Mouse (Mus musculus): ENCODE results near the gene Gm17949. TPM values are rescaled to one million over a fixed set of nuclear protein-coding genes. Genes with fewer than 3 reads are reported as not detected.
"Not testable (repeated sequence)": the region's sequence is repeated elsewhere in the genome, so short reads cannot be mapped to it uniquely, and the experiment has no call there.

Gene Gm17949
- total and polyA plus RNA-seq, 2 experiments from 2014 or later: 0.34 TPM; not detected in 1

- H3K9me3 ChIP-seq (ENCODE audit: low read length): no peaks in the 10 kb centered on the region
- no peak overlapping the region for H3K4me3 ChIP-seq (ENCODE audit: low read depth, low read length)
- no peak overlapping the region for H3K4me2 ChIP-seq (ENCODE audit: low read depth)
- H3K27me3 ChIP-seq (ENCODE audit: insufficient read depth, low read length): no peaks in the 10 kb centered on the region
- 41% methylated on average over 5 of the region's 5 CpGs for WGBS
- TF ChIP-seq CTCF (IDR thresholded peaks at IDR 0.05; ENCODE audit: low read depth): no peak
- no peak overlapping the region for H3K9ac ChIP-seq
- no peak for DNase-seq
- H3K27ac ChIP-seq (ENCODE audit: low read depth, low read length): no peak overlapping the region
- H3K36me3 ChIP-seq (ENCODE audit: insufficient read depth): peaks cover 45% of the 10 kb centered on the region
- no peaks in the 10 kb centered on the region for H3K4me1 ChIP-seq (ENCODE audit: insufficient read depth)
- no peak for ATAC-seq
Observed at GRCm38 (mm10) chr17:57047406-57047805, 36.1 kb downstream of the Gm17949 start.

GRCm38 (mm10) chr17:57048816-57049215, 37.5 kb downstream of the Gm17949 start:
- no peak overlapping the region for H3K9ac ChIP-seq
- no peaks in the 10 kb centered on the region for H3K27me3 ChIP-seq (ENCODE audit: insufficient read depth, low read length)
- H3K9me3 ChIP-seq (ENCODE audit: low read length): no peaks in the 10 kb centered on the region
- H3K4me3 ChIP-seq (ENCODE audit: low read depth, low read length): no peak overlapping the region
- no peak overlapping the region for H3K4me2 ChIP-seq (ENCODE audit: low read depth)
- peaks cover 59% of the 10 kb centered on the region for H3K36me3 ChIP-seq (ENCODE audit: insufficient read depth)
- WGBS: 82% methylated on average over 3 of the region's 3 CpGs
- DNase-seq (peak; percentile 41), ATAC-seq (peak; percentile 45)
- TF ChIP-seq CTCF (IDR thresholded peaks at IDR 0.05; ENCODE audit: low read depth): no peak
- H3K27ac ChIP-seq (ENCODE audit: low read depth, low read length): no peak overlapping the region
- H3K4me1 ChIP-seq (ENCODE audit: insufficient read depth): no peaks in the 10 kb centered on the region

GRCm38 (mm10) chr17:57051679-57052078, 40.4 kb downstream of the Gm17949 start:
- H3K4me3 ChIP-seq (ENCODE audit: low read depth, low read length): not testable (repeated sequence)
- H3K36me3 ChIP-seq (ENCODE audit: insufficient read depth): peaks cover 72% of the 10 kb centered on the region

GRCm38 (mm10) chr17:57056246-57056645, 45.0 kb downstream of the Gm17949 start:
- TF ChIP-seq CTCF (IDR thresholded peaks at IDR 0.05; ENCODE audit: low read depth): no peak

More at GRCm38 (mm10) chr17:57051679-57052078, 40.4 kb downstream of the Gm17949 start:
- not testable (repeated sequence) for H3K9ac ChIP-seq; H3K27ac ChIP-seq (ENCODE audit: low read depth, low read length); H3K9me3 ChIP-seq (ENCODE audit: low read length); H3K4me2 ChIP-seq (ENCODE audit: low read depth); ATAC-seq; H3K4me1 ChIP-seq (ENCODE audit: insufficient read depth); H3K27me3 ChIP-seq (ENCODE audit: insufficient read depth, low read length); DNase-seq
- WGBS: 90% methylated on average over 4 of the region's 4 CpGs
- peak; percentile 34; the same call in 1 of the 2 replicates for TF ChIP-seq CTCF (IDR thresholded peaks at IDR 0.05; ENCODE audit: low read depth)

GRCm38 (mm10) chr17:57058891-57059485, 47.7 kb downstream of the Gm17949 start, which contains the start of gene Crb3:
Gene Crb3 (plus strand): TSS chr17:57059105.
- Histone ChIP-seq H3K36me3 (ENCODE audit: insufficient read depth) (peaks cover 27% of the 10 kb centered on the region), H3K9me3 (ENCODE audit: low read length) (no peaks in the 10 kb centered on the region), H3K27ac (ENCODE audit: low read depth, low read length) (peak within 1 kb of the TSS; percentile 87), H3K27me3 (ENCODE audit: insufficient read depth, low read length) (peaks cover 22% of the 10 kb centered on the region), H3K9ac (peak within 1 kb of the TSS; percentile 75), H3K4me1 (ENCODE audit: insufficient read depth) (peaks cover 9% of the 10 kb centered on the region), H3K4me2 (ENCODE audit: low read depth) (peak within 1 kb of the TSS; percentile 54), H3K4me3 (ENCODE audit: low read depth, low read length) (peak within 1 kb of the TSS; percentile 86)
- ATAC-seq (no peak; the same call in 1 of the 2 replicates), DNase-seq (peak; percentile 21)
- TF ChIP-seq CTCF (IDR thresholded peaks at IDR 0.05; ENCODE audit: low read depth): no peak
- WGBS: 0% methylated on average over 11 of the region's 22 CpGs

More at GRCm38 (mm10) chr17:57056246-57056645, 45.0 kb downstream of the Gm17949 start:
- ATAC-seq (no peak), DNase-seq (no peak)
- Histone ChIP-seq H3K9ac (no peak overlapping the region), H3K4me1 (ENCODE audit: insufficient read depth) (peaks cover 9% of the 10 kb centered on the region), H3K27ac (ENCODE audit: low read depth, low read length) (no peak overlapping the region), H3K36me3 (ENCODE audit: insufficient read depth) (peaks cover 51% of the 10 kb centered on the region), H3K4me3 (ENCODE audit: low read depth, low read length) (no peak overlapping the region), H3K4me2 (ENCODE audit: low read depth) (no peak overlapping the region), H3K27me3 (ENCODE audit: insufficient read depth, low read length) (peaks cover 4% of the 10 kb centered on the region; the same call in 1 of the 2 replicates), H3K9me3 (ENCODE audit: low read length) (no peaks in the 10 kb centered on the region)
- 95% methylated on average over 3 of the region's 3 CpGs for WGBS

- Histone ChIP-seq H3K4me1 (ENCODE audit: insufficient read depth) (peaks cover 9% of the 10 kb centered on the region), H3K27me3 (ENCODE audit: insufficient read depth, low read length) (peaks cover 22% of the 10 kb centered on the region), H3K4me2 (ENCODE audit: low read depth) (peak within 1 kb of the TSS; percentile 54), H3K4me3 (ENCODE audit: low read depth, low read length) (peak within 1 kb of the TSS; percentile 86), H3K36me3 (ENCODE audit: insufficient read depth) (peaks cover 23% of the 10 kb centered on the region), H3K9ac (peak within 1 kb of the TSS; percentile 75), H3K27ac (ENCODE audit: low read depth, low read length) (peak within 1 kb of the TSS; percentile 87), H3K9me3 (ENCODE audit: low read length) (no peaks in the 10 kb centered on the region)
- peak; percentile 85 for ATAC-seq
- TF ChIP-seq CTCF (IDR thresholded peaks at IDR 0.05; ENCODE audit: low read depth): no peak
- 3% methylated on average over 33 of the region's 45 CpGs for WGBS
- peak; percentile 91 for DNase-seq
Observed at GRCm38 (mm10) chr17:57059486-57059977, 48.3 kb downstream of the Gm17949 start, which contains the start of gene Slc25a23. Gene Slc25a23 (minus strand): TSS chr17:57059863.

- peaks cover 9% of the 10 kb centered on the region for H3K4me1 ChIP-seq (ENCODE audit: insufficient read depth)
- peak overlapping the region; percentile 86 for H3K4me3 ChIP-seq (ENCODE audit: low read depth, low read length)
- H3K9ac ChIP-seq: peak overlapping the region; percentile 75
- H3K27ac ChIP-seq (ENCODE audit: low read depth, low read length): peak overlapping the region; percentile 87
- no peaks in the 10 kb centered on the region for H3K9me3 ChIP-seq (ENCODE audit: low read length)
- ATAC-seq (peak; percentile 92), DNase-seq (peak; percentile 97)
- peaks cover 15% of the 10 kb centered on the region for H3K36me3 ChIP-seq (ENCODE audit: insufficient read depth)
- peak; percentile 84 for TF ChIP-seq CTCF (IDR thresholded peaks at IDR 0.05; ENCODE audit: low read depth)
- H3K4me2 ChIP-seq (ENCODE audit: low read depth): peak overlapping the region; percentile 54
- WGBS: under 1% methylated on average over 44 of the region's 44 CpGs
- H3K27me3 ChIP-seq (ENCODE audit: insufficient read depth, low read length): peaks cover 22% of the 10 kb centered on the region
Observed at GRCm38 (mm10) chr17:57060231-57060801, 49.0 kb downstream of the Gm17949 start.

All from forebrain, postnatal 0 days (tissue).